Mouse (Mus musculus) neural tube, embryonic 12.5 days (tissue): ENCODE measurements around the gene Stard13. TPM values are rescaled to one million over a fixed set of nuclear protein-coding genes. Genes with fewer than 3 reads are reported as not detected.

Experiments used
- ATAC-seq: fragments of 200-750 bp; cut with Nextera tagmentation; 2 replicates; pipeline ENCODE4 v1.8.0; 2017; ENCODE audit warnings: low read depth, mild to moderate bottlenecking, moderate TSS enrichment, moderate library complexity; ENCODE audit not compliant: low FRiP score
- H3K27ac ChIP-seq: fragments of 300-500 bp; sonication (generic); 2 replicates; pipeline ENCODE4 v1.5.1; 2016
- H3K27me3 ChIP-seq: fragments of 300-500 bp; sonication (generic); replicated peaks from 2 replicates; pipeline ENCODE4 v1.6.1; 2016; ENCODE audit warnings: mild to moderate bottlenecking
- H3K36me3 ChIP-seq: fragments of 300-500 bp; sonication (generic); 2 replicates; pipeline ENCODE4 v1.6.1; 2016; ENCODE audit warnings: mild to moderate bottlenecking
- H3K4me1 ChIP-seq: fragments of 300-500 bp; sonication (generic); 2 replicates; pipeline ENCODE4 v1.6.1; 2016
- H3K4me2 ChIP-seq: fragments of 300-500 bp; sonication (generic); replicated peaks from 2 replicates; pipeline ENCODE4 v1.6.1; 2016; ENCODE audit warnings: mild to moderate bottlenecking
- H3K4me3 ChIP-seq: fragments of 300-500 bp; sonication (generic); 2 replicates; pipeline ENCODE4 v1.5.1; 2016
- H3K9ac ChIP-seq: fragments of 300-500 bp; sonication (generic); 2 replicates; pipeline ENCODE4 v1.6.1; 2016; ENCODE audit warnings: mild to moderate bottlenecking
- H3K9me3 ChIP-seq: fragments of 300-500 bp; sonication (generic); 2 replicates; pipeline ENCODE4 v1.6.1; 2016; ENCODE audit warnings: mild to moderate bottlenecking
- WGBS: fragments of 180-500 bp; shearing (Covaris S2); methylation state at CpG from one replicate; pipeline ENCODE4 v1.1.7; 2016; 5-methylcytosine and 5-hydroxymethylcytosine counted together
- polyA plus RNA-seq: library from polyadenylated mRNA; unstranded; fragments of >200 nt; fragmentation: Nextera tagmentation; extraction: Ambion mirVana; gene quantifications from 2 replicates; pipeline ENCODE4 v1.2.1, GENCODE M21; 2016

Gene Stard13
- 9.5 and 11.2 TPM in 2 replicates for polyA plus RNA-seq

DNA sequence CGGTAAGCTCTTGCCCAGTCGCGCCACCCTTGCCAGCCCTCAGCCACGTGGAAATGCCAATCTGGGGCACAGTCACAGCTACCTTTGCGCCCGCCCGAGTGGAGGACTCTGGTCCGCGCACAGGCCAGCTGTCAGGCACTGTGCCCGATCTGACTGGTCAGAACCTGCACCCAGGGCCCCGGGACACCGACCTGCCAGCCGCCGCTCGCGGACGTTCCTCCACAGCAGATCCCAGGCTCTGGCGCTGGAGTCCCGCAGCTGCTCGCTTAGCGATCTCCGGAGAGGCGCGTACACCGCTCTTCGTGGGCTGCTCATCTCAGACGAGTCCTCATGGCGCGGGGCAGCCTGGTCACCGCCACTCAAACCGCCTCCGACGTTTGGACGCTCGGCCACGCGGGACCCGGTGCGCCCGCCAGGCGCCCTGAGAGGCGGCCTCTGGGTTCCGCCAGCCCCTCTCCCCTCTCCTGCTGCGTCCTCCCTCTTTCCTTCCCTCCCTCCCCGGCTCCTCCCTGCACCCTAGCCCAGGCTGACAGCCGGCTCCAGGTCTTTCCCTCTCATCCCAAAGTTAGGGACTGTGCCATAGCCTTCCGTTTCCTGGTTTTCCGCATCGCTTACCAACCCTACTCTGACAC, at the start of gene Stard13:
Gene Stard13 (minus strand): TSS at position 437 of the 632 bp plus-strand sequence.
- no peak within 1 kb of the TSS for H3K27ac ChIP-seq
- ATAC-seq = peak; percentile 77
- under 1% methylated on average over 49 of the region's 49 CpGs for WGBS

DNA sequence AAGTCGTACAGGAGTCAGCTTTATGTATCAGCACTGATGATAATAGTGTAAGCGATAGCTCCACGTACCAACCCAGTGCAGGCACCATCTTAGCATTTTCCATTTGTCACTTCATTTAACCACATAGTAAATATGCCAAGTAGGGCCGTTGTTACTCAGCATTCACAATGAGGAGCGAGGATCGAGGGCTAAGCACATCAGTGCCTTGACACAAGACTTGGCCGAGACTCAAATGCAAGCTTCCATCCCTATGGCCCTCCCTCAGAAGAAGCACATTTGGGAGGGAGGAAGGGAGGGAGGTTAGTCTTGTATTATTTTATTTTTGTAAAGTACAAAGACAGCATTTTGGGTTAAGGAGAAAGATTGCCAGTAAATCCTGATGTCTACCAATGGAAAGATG, 45.9 kb upstream of the Stard13 start:
- Histone ChIP-seq H3K9ac (no peak overlapping the region), H3K27me3 (no peaks in the 10 kb centered on the region), H3K36me3 (no peaks in the 10 kb centered on the region), H3K9me3 (no peaks in the 10 kb centered on the region), H3K27ac (no peak overlapping the region), H3K4me2 (no peak overlapping the region), H3K4me1 (no peaks in the 10 kb centered on the region), H3K4me3 (no peak overlapping the region)
- ATAC-seq = no peak
- 77% methylated on average over 7 of the region's 7 CpGs for WGBS

More for the DNA sequence above, at the start of gene Stard13:
- H3K9ac ChIP-seq = peak within 1 kb of the TSS; percentile 61
- H3K4me1 ChIP-seq = peaks cover 9% of the 10 kb centered on the region; the same call in 1 of the 2 replicates
- no peaks in the 10 kb centered on the region for H3K36me3 ChIP-seq
- H3K9me3 ChIP-seq = no peaks in the 10 kb centered on the region
- H3K4me3 ChIP-seq = peak within 1 kb of the TSS; percentile 50
- peak within 1 kb of the TSS; percentile 82 for H3K4me2 ChIP-seq
- peaks cover 13% of the 10 kb centered on the region for H3K27me3 ChIP-seq

DNA sequence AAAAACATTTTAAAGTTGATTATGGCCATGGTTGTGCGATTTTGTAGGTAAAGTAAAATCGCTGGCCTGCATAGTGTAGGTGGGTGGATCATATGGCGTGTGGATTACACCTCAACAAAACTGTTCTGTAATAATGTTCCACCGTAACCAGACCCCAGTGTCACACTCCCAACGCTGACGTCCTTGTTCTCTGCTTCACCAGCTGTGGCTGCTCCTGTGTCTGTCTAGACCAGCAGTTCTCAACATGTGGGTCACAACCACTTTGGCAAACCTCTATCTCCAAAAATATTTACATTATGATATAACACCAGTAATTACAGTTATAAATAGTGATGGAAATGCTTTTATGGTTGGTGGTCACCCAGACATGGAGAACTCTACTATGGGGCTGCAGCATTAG, 44.3 kb upstream of the Stard13 start:
- 92% methylated on average over 6 of the region's 6 CpGs for WGBS
- Histone ChIP-seq H3K9me3 (no peaks in the 10 kb centered on the region), H3K4me3 (no peak overlapping the region), H3K36me3 (no peaks in the 10 kb centered on the region), H3K4me2 (no peak overlapping the region), H3K27ac (no peak overlapping the region), H3K27me3 (no peaks in the 10 kb centered on the region), H3K4me1 (no peaks in the 10 kb centered on the region), H3K9ac (no peak overlapping the region)
- no peak for ATAC-seq

DNA sequence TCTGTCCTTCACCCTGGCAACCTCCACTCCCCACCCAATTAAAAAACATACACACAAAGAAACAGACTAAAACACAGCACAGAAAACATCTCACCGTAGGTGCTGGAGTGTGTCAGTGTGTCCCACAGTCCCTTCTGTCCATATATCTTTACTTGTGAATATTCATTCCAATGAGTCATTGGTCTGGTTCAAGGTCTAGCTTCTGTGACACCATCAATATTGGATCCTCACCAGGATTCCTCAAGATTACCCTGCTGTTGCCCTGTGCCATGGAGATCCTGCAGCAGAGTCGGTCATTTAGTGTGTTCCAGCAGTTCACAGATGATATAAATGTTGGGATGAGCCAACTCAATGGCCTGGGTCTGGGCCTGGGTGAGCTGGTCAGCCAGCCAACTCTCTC, 42.4 kb upstream of the Stard13 start:
- no peaks in the 10 kb centered on the region for H3K36me3 ChIP-seq
- H3K27ac ChIP-seq = no peak overlapping the region
- H3K4me2 ChIP-seq = no peak overlapping the region
- WGBS = 86% methylated on average over 2 of the region's 2 CpGs
- H3K27me3 ChIP-seq = no peaks in the 10 kb centered on the region
- H3K4me1 ChIP-seq = no peaks in the 10 kb centered on the region
- H3K9ac ChIP-seq = no peak overlapping the region
- ATAC-seq = no peak
- no peak overlapping the region for H3K4me3 ChIP-seq
- no peaks in the 10 kb centered on the region for H3K9me3 ChIP-seq

DNA sequence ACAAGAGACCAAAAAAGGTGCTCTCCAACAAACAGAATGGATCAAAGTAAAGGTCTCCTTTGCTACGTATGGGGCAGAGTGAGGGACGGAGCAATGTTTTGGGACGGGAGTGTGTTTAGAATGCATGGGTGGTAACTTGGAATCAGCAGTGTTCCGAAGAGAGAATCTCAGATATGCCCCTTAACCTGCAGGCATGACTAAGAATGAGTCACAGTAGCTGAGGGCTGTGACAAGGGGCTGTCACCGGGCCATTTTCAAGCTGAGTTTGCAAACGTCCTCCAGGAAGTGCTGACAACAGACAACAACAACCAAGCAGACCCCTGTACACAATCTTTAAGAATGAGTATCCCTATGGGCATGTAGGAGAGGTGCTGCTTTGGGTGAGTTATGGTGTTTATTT, 40.6 kb upstream of the Stard13 start:
- H3K4me3 ChIP-seq = no peak overlapping the region
- no peaks in the 10 kb centered on the region for H3K27me3 ChIP-seq
- H3K27ac ChIP-seq = no peak overlapping the region
- no peaks in the 10 kb centered on the region for H3K36me3 ChIP-seq
- H3K4me1 ChIP-seq = no peaks in the 10 kb centered on the region
- no peak overlapping the region for H3K4me2 ChIP-seq
- H3K9me3 ChIP-seq = no peaks in the 10 kb centered on the region
- H3K9ac ChIP-seq = no peak overlapping the region
- no peak for ATAC-seq
- 76% methylated on average over 6 of the region's 6 CpGs for WGBS

DNA sequence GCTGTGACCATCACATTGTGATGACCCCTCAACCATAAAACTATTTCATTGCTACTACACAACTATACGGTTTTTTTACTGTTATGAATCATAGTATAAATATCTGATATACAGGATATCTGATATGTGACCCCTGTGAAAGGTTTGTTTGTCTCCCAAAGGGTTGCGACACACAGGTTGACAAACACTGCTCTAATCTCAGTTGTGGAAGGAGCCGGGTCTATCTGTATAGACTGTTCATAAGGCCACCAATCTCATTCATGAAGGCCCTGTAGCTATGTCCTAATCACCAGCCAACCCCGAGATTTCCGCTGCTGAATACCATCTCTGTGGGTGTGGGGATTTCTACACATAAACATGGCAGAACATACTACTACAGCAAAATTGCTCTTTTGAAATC, 37.2 kb upstream of the Stard13 start:
- no peaks in the 10 kb centered on the region for H3K4me1 ChIP-seq
- no peaks in the 10 kb centered on the region for H3K36me3 ChIP-seq
- no peak overlapping the region for H3K4me2 ChIP-seq
- H3K9me3 ChIP-seq = no peaks in the 10 kb centered on the region
- H3K9ac ChIP-seq = no peak overlapping the region
- H3K4me3 ChIP-seq = no peak overlapping the region
- H3K27me3 ChIP-seq = no peaks in the 10 kb centered on the region
- no peak for ATAC-seq
- WGBS = 89% methylated on average over 5 of the region's 5 CpGs
- H3K27ac ChIP-seq = no peak overlapping the region

DNA sequence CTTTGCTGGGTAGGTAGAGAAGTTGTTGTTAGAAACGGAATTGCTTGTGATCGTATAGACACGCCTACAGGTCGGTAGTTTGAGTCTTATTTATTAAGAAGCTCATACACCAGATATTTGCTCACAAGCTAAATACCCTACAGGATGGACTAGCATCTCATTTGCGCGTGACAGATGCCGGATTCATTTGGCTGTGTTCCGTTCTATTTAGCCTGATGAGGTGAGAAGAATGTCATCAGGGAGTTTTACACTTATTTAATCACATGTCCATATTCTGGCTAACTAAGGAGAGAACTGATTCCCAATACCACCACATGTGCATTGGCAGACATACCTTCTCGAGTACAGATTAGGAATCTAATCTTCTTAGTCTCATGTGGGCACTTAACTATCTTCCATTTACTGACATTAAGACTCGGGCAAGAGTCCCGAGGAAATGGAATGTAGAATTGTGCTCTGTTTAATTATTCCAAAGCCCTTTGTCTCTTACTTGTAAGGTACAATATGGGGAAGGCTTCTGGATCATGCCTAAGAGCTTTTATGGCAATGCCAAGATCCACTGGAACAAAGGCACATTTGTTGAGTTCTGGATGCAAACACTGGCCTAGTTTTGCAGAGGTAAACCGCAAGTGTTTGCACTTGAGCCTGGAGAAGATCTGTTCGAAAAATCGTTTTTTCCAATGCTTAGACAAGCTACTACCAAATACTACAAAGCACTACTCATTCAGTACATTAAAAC, 33.4 kb upstream of the Stard13 start:
- 84% methylated on average over 14 of the region's 14 CpGs for WGBS
- Histone ChIP-seq H3K27ac (no peak overlapping the region), H3K36me3 (no peaks in the 10 kb centered on the region), H3K4me2 (no peak overlapping the region), H3K4me3 (no peak overlapping the region), H3K9ac (no peak overlapping the region), H3K4me1 (no peaks in the 10 kb centered on the region), H3K27me3 (no peaks in the 10 kb centered on the region), H3K9me3 (no peaks in the 10 kb centered on the region)
- ATAC-seq = no peak

DNA sequence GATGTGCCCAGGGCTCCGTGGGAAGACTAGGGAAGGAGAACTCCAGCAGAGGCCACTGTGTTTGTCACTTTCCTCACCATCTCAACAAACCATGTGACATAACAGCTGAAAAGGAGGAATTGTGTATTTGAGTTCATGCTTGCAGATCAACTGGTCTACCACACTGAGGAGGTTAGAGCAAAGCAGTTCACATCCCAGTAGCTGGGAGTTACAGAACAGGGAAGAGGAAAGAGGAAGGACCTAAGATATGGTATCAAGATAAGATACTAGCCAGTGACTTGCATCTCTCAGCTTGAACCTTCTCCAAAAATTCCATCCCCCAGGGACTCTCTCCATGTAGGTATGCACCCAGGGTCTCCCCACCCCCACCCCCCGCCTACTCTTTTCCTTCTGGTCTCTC, 27.9 kb upstream of the Stard13 start:
- H3K4me2 ChIP-seq = no peak overlapping the region
- no peak overlapping the region for H3K9ac ChIP-seq
- no peaks in the 10 kb centered on the region for H3K4me1 ChIP-seq
- 86% methylated on average over 2 of the region's 2 CpGs for WGBS
- ATAC-seq = no peak
- H3K4me3 ChIP-seq = no peak overlapping the region
- H3K9me3 ChIP-seq = no peaks in the 10 kb centered on the region
- no peaks in the 10 kb centered on the region for H3K36me3 ChIP-seq
- H3K27me3 ChIP-seq = no peaks in the 10 kb centered on the region
- no peak overlapping the region for H3K27ac ChIP-seq

DNA sequence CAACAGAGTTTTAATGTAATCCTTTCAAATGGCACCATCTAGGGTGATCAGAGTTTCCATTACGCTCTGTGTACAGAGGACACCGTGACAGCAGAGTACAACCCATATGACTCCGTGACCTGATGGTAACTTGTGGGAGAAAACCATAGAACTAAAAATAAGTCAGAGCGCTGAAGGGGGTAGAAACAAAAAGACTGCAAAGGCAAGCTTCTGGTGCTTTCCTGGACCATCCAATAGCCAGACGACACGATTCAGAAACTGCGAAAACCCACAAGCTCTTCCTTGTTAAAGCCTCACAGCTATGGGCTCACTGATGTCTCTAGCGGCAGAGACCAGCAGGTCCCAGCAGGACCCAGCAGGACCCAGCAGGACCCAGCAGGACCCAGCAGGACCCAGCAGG, 18.6 kb upstream of the Stard13 start:
- H3K27ac ChIP-seq = no peak overlapping the region
- H3K27me3 ChIP-seq = no peaks in the 10 kb centered on the region
- WGBS = 68% methylated on average over 8 of the region's 8 CpGs
- H3K4me3 ChIP-seq = no peak overlapping the region
- no peak overlapping the region for H3K4me2 ChIP-seq
- H3K36me3 ChIP-seq = no peaks in the 10 kb centered on the region
- H3K4me1 ChIP-seq = peaks cover 19% of the 10 kb centered on the region
- H3K9ac ChIP-seq = no peak overlapping the region
- no peak for ATAC-seq
- no peaks in the 10 kb centered on the region for H3K9me3 ChIP-seq

DNA sequence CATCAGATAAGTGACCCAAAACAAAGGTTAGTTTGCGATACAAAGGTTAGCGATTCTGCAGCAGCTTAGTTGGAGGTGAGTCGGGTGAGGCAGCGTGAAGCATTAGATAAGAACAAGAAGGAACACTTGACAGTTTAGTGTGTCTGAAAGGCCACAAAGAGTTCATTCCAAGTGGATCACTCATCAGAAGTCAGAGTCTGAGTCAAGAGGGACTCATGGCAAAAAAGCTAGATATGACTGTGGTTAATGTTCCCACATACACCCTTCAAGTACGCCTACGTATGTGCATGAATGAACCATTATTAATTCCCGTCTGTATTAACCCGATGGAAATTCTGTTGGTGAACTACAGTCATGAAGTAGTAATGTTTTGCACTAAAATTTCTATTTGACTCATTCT, 18.0 kb upstream of the Stard13 start:
- H3K27ac ChIP-seq = no peak overlapping the region
- H3K9me3 ChIP-seq = no peaks in the 10 kb centered on the region
- 89% methylated on average over 8 of the region's 8 CpGs for WGBS
- no peaks in the 10 kb centered on the region for H3K27me3 ChIP-seq
- H3K9ac ChIP-seq = no peak overlapping the region
- H3K36me3 ChIP-seq = no peaks in the 10 kb centered on the region
- H3K4me3 ChIP-seq = no peak overlapping the region
- H3K4me1 ChIP-seq = peaks cover 24% of the 10 kb centered on the region
- no peak for ATAC-seq
- no peak overlapping the region for H3K4me2 ChIP-seq

DNA sequence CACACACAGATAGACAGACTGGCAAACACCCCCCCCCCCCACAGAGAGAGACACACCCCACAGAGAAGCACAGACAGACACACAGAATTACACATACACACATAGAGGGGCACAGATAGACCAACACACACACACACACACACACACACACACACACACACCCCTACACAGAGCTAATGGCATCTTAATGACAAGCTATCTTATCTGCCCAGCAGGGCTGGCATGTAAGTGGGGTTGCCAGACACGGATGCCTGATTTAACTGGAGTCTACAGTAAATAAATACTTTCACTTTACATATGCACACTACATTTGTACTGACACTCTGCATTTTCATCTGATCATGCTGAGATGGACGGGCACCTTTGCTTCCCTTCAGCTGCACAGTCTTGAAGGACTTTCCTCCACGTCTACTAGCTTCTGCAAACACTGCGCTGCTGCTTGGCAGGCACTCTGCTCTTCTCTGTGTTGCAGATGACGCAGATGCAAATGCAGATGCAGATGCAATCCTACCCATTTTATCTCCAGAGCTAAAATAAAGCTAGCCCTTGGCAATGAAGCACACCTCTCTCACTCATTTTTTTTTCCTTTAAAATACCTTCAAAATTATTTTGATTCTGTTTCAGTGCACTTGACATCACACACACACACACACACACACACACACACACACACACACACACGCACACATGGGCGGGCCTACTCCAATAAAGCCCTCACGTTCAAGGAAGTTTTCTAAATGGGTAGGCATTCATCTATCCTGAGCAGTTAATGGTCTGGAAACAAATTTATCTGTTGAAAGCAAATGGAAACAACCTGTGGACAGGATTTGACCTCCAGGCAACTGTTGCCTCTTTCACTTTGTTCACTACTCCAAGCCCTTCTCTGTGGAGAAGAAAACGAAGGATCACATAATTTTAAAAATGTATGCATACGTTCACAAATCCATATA, 15.3 kb upstream of the Stard13 start:
- no peaks in the 10 kb centered on the region for H3K27me3 ChIP-seq
- peaks cover 25% of the 10 kb centered on the region for H3K4me1 ChIP-seq
- no peaks in the 10 kb centered on the region for H3K36me3 ChIP-seq
- no peak overlapping the region for H3K4me3 ChIP-seq
- no peak overlapping the region for H3K4me2 ChIP-seq
- WGBS = 42% methylated on average over 10 of the region's 10 CpGs
- H3K27ac ChIP-seq = no peak overlapping the region
- H3K9me3 ChIP-seq = no peaks in the 10 kb centered on the region
- no peak overlapping the region for H3K9ac ChIP-seq
- ATAC-seq = peak; percentile 45; the same call in 1 of the 2 replicates

DNA sequence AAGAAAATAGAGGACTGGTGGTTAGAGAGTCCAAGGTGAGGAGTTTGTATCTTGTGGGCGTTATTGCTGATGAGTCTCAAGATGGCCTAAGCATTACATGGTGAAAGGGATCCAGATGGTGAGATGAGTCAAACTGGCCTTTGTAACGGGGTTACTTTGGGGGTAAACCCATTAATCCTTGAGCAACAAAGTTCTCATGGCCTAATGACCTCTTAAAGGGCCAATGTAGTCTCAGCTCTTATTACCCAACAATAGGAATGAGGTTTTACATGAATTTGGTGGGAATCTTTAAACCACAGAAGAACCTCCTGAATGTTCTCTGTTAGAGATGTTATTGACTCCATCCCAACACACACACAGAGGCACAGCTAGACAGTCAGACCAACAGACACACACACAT, 14.4 kb upstream of the Stard13 start:
- 29% methylated on average over 2 of the region's 2 CpGs for WGBS
- H3K9me3 ChIP-seq = no peaks in the 10 kb centered on the region
- H3K27me3 ChIP-seq = no peaks in the 10 kb centered on the region
- H3K4me3 ChIP-seq = no peak overlapping the region
- ATAC-seq = no peak
- H3K36me3 ChIP-seq = no peaks in the 10 kb centered on the region
- H3K4me2 ChIP-seq = no peak overlapping the region
- no peak overlapping the region for H3K9ac ChIP-seq
- H3K4me1 ChIP-seq = peaks cover 25% of the 10 kb centered on the region
- H3K27ac ChIP-seq = no peak overlapping the region
